Mouse (Mus musculus) gastrocnemius, postnatal 4 days (tissue): ENCODE measurements at regions not wholly inside any gene's neighbourhood (a gene's known extent, or its start where the extent isn't known, plus 50 kb on each side); places are given as distances from the start of the nearest gene placed in this dataset.
A peak's percentile ranks its signal among the peaks of the same experiment; 100 is the strongest.

Experiments
- DNase-seq, 2 experiments: peaks; one replicate each; pipeline ENCODE4 v3.0.0; 2021 to 2022; ENCODE audit warnings: low spot score in 2 of 2, mixed read lengths in 2 of 2

- no peak for DNase-seq
These were observed 77.7 kb downstream of the Fam76b start for GRCm38 (mm10) chr9:13905086-13905669.

GRCm38 (mm10) chr9:13906736-13907135 is 79.2 kb downstream of the Fam76b start:
- DNase-seq, result no peak

GRCm38 (mm10) chr9:13909604-13910003 is 82.1 kb downstream of the Fam76b start:
- no peak for DNase-seq

GRCm38 (mm10) chr9:13910091-13910490 is 82.6 kb downstream of the Fam76b start:
- no peak for DNase-seq

- no peak for DNase-seq
These were observed 85.9 kb downstream of the Fam76b start for GRCm38 (mm10) chr9:13913459-13913858.

- DNase-seq, result no peak
These were observed 86.6 kb downstream of the Fam76b start for GRCm38 (mm10) chr9:13914131-13914530.

- no peak for DNase-seq
These were observed 87.3 kb downstream of the Fam76b start for GRCm38 (mm10) chr9:13914847-13915246.

GRCm38 (mm10) chr9:13916837-13917236 is 89.3 kb downstream of the Fam76b start:
- no peak for DNase-seq

- no peak for DNase-seq
These were observed 91.2 kb downstream of the Fam76b start for GRCm38 (mm10) chr9:13918606-13919202.

- no peak for DNase-seq
These were observed 92.4 kb downstream of the Fam76b start for GRCm38 (mm10) chr9:13919739-13920410.

- no peak for DNase-seq
These were observed 93.1 kb downstream of the Fam76b start for GRCm38 (mm10) chr9:13920623-13921022.

GRCm38 (mm10) chr9:13932001-13932508 is 104.5 kb downstream of the Fam76b start:
- DNase-seq, result no peak

GRCm38 (mm10) chr9:13933404-13933803 is 105.9 kb downstream of the Fam76b start:
- no peak for DNase-seq

GRCm38 (mm10) chr9:13937301-13937700 is 109.8 kb downstream of the Fam76b start:
- no peak for DNase-seq

GRCm38 (mm10) chr9:13946519-13946918 is 119.0 kb downstream of the Fam76b start:
- DNase-seq, result no peak

- DNase-seq, result no peak
These were observed 124.6 kb downstream of the Fam76b start for GRCm38 (mm10) chr9:13952157-13952556.

- no peak for DNase-seq
These were observed 135.7 kb downstream of the Fam76b start for GRCm38 (mm10) chr9:13963140-13963763.

GRCm38 (mm10) chr9:13963796-13964195 is 136.3 kb downstream of the Fam76b start:
- no peak for DNase-seq

GRCm38 (mm10) chr9:13964256-13964655 is 136.7 kb downstream of the Fam76b start:
- no peak for DNase-seq

GRCm38 (mm10) chr9:13966212-13966611 is 138.7 kb downstream of the Fam76b start:
- no peak for DNase-seq

GRCm38 (mm10) chr9:13969262-13969661 is 141.7 kb downstream of the Fam76b start:
- DNase-seq, result peak in 1 of 2 experiments; percentile 30

- DNase-seq, result no peak
These were observed 146.1 kb downstream of the Fam76b start for GRCm38 (mm10) chr9:13973600-13973999.
